Mouse (Mus musculus): ENCODE results near the gene Crocc.

The Crocc gene

GRCm38 (mm10) chr4:141020220-141020619, 40.1 kb downstream of the Crocc start:
- DNase-seq (ENCODE audit: low read depth), result no peak

DNA sequence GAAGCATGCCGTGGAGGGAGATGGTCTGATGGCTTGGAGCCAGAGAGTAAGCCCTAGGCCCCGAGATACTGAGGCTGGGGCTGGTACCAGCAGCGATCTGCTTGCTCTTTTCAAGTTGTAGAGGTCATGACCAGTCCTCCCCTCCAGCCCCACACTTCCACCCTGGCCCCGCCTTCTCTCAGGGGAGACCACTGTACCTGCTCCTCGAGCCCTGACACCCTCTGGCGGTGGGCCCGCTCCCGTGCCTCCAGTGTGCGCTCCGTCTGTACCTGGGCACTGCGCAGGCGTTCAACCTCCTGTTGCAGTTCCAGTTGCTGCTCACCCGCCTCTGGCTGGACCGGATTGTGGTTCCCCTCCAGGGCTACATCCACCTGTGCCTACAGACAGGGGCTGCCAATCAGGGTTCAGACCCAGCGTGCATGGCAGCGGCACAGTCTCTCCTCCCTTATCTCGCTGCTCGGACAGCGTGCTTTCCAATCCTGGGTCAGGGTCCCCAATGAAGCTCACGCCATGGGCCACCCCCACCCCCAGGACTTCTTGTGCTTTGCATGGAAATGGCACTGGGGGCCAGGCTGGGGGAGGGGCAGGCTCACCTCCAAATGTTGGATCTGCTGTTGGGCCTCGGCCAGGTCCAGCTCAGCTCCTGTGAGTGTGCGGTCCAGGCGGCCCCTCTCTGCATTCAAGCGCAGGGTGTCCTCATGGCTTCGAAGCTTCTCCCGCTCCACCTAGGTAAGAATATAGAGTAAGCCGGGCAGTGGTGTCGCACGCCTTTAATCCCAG, 42.5 kb downstream of the Crocc start:
- no peak for DNase-seq (ENCODE audit: low read depth)

GRCm38 (mm10) chr4:141016311-141016710, 44.0 kb downstream of the Crocc start:
- DNase-seq (ENCODE audit: low read depth), result no peak

GRCm38 (mm10) chr4:141015356-141015755, 45.0 kb downstream of the Crocc start:
- no peak for DNase-seq (ENCODE audit: low read depth)

DNA sequence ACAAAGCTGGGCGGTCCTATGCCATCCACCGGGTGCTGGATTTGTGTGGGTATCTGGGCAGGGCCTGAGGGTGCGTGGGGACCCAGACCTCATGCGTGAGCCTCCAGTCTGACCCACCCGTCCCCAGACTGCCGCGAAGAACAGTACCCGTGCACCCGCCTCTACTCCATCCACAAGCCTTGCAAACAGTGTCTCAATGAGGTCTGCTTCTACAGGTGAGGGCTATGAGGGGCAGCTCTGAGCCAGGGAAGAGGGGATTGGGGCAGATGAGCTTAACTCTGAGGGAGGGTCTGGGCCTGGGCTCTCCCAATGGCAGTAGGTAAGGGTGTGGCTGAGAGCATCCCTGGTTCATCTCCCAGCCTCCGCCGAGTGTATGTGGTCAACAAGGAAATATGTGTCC, 45.5 kb downstream of the Crocc start:
- DNase-seq (ENCODE audit: low read depth), result no peak

GRCm38 (mm10) chr4:141014114-141014513, 46.2 kb downstream of the Crocc start:
- DNase-seq (ENCODE audit: low read depth), result no peak

DNA sequence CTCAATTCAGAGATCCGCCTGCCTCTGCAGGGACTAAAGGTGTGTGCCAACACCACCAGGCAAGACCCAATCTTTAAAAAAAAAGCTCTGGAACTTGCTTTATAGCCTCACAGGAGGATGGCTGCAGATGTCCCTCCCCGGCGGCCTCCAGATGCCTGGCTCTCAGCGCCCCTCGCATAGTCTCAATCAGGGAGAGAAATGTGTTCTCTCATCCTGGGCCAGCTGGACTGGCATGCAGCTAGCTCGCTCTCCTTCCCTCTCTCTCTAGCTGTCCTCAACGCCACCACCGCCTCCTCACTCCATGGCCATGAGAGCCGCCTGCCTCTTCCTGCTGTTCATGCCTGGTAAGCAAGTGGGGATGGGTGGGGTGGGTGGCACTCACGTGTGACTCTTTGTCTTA, 47.8 kb downstream of the Crocc start:
- no peak for DNase-seq (ENCODE audit: low read depth)

DNA sequence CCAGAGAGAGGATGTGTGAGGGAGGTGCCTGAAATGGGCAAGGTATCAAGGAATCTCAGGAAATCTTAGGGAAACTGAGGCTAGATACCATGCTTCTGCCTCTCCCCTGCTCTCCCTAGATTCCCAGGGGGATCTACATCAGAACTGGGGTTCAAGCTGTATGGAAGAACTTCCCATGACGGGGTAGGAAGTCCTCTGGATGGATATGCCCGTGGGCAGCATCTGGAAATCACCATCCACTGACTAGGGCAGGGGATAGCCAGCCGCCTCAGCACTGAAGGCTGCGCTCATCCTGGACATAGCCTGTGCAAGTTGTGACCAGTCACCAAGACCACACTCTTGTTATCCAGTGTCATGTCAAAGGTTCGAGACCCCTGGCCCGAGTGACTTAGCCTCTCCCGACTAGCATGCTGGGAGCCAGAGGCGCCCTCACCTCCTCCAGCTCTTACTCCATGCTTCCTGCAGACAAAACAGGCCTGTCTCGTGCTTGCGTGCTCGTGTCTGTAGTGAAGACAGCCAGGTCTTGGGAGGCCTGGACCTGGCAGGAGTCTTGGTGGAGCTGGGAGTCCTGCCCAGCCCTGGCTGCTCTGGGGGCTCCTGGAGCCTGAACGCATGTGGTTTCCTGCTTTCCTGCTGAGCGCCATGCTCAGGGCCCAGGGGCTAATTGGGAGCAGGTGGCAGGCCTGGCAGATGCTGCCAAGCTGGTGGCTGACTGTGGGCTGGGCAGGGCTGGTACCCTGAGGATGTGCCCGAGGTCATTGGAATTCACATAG, 48.6 kb downstream of the Crocc start:
- no peak for DNase-seq (ENCODE audit: low read depth)

DNA sequence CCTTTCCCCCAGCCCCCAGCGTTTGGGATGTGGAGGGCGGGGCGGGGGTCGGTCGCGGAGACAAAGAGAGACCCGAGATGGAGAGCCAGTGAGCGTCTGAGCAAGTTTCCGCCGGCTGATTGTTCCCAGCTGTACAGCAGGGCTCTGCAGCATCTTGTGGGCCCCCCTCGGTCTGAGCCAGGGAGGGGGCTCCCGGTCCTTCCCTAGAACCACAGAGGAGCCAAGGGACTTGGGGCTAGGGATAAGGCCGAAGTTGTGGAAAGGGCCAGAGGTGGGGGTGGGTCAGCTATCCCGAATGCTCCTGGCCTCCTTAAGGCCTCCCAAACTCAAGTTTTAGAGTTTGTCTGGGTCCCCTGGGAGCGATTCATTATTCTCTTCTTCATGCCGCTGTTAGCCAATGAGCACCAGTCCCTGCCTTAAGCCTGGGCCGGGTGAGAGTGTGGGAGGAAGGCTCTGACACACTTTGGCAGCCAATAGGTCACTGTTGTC, 49.4 kb downstream of the Crocc start:
- DNase-seq (ENCODE audit: low read depth), result no peak

DNA sequence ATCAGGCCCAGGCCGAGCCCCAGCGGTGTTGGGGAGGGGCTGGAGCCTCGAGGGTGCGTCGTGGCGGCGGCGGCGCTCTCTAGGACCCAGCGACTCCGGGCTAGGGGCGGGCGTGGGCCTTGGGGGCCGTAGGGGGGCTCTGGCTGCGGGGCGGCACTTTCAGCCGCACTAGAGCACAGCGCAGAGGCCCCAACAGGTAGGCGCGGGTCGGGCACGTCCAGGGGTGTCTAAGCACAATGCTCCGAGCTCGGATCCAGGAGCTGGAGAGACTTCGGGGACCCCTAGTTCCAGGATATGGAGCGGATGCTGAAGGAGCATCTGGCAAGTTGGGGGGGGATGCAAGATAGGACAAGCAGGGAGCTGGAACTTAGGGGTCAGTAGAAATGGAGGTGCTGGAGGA, 49.8 kb downstream of the Crocc start:
- no peak for DNase-seq (ENCODE audit: low read depth)

DNA sequence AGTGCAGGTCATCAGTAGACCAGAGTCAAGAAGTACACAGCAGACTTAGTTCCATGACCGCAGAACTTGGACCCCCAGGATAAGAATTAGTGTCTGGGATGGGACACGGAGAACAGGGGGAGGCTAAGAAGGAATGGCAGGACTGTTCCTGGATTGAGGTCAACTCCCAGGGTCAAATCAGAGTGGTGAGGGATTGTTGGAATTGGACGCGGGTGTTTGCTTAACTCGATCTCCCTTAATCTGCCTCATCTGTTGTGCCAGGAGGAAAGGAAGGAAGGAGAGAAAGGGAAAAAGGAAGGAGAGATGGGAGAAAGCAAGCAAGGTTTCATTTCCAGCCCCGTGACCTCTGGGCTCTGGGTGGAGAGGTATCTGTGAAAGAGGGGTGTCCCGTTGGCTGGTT, 50.2 kb downstream of the Crocc start, which contains the start of gene Mfap2:
Gene Mfap2, plus strand, starts transcription at position 301 of the 400 bp plus-strand sequence.
- DNase-seq (ENCODE audit: low read depth), result no peak

DNA sequence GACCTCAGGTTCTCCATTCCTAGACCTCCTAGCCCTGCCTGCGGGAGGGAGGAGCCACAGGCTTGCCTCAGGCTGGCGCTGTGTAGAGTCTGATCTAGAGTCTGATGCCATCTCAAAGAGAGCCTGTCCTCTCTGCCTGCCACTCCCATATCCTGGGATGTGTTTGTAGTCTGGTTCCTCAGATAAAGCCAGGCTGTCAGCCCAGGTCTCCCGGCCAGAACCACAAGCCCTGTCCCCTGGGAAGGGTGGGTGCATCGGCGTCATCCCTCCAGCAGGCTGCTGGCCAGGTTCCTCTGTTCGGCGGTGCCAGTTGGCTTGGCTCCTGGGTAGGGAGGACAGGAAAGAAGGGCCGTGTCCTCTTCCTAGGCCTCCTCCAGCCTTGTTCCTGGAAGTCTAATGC, 52.3 kb downstream of the Crocc start:
- no peak for DNase-seq (ENCODE audit: low read depth)

GRCm38 (mm10) chr4:141005983-141006382, 54.4 kb downstream of the Crocc start:
- DNase-seq (ENCODE audit: low read depth), result no peak

- no peak for DNase-seq (ENCODE audit: low read depth)
Measured at GRCm38 (mm10) chr4:140996812-140997211, 63.5 kb downstream of the Crocc start.

- no peak for DNase-seq (ENCODE audit: low read depth)
Measured at GRCm38 (mm10) chr4:140995811-140996210, 64.5 kb downstream of the Crocc start.

DNA sequence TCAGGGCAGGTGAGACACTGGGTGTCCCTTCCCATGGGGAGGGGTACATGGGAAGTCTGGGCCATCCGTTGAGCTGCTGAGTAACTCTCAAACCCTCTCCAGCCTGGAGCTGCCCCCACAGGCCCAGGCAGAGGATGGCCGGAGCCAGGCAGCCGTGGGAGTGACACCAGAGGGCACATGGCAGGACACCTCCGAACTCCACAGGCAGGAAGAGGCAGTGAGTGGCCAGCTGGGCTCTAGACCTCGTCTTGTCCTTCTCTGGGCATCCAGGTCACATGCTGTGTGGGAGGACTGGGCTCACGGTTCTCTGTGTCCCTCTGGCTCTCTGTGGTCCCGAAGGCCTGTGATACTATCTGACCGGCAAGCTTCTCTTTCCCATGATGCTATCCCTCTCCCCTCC, 66.5 kb downstream of the Crocc start:
- no peak for DNase-seq (ENCODE audit: low read depth)

DNA sequence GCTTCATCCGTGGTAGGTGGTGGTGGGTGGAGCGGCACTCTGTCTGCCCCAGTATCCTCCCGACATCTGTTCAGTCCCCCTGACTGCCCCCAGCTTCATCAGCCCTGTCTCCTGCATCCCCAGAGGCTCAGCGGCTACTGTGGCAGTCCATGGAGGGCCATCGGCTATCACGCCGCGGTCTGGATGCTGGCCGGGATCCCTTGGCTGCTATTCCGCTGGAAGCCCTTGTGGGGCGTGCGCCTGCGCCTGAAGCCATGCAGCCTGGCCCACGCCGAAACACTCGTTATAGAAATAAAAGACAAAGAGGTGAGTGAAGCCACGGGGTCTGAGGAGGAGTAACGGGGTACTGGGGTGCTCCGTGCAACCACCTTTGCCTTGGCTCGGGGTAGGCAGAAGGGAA, 68.1 kb downstream of the Crocc start:
- DNase-seq (ENCODE audit: low read depth), result no peak

GRCm38 (mm10) chr4:140989447-140989846, 70.9 kb downstream of the Crocc start:
- DNase-seq (ENCODE audit: low read depth), result no peak

GRCm38 (mm10) chr4:140988706-140989290, 71.6 kb downstream of the Crocc start:
- DNase-seq (ENCODE audit: low read depth), result no peak

- DNase-seq (ENCODE audit: low read depth), result no peak
Measured at GRCm38 (mm10) chr4:140987476-140987875, 72.9 kb downstream of the Crocc start.

GRCm38 (mm10) chr4:140986711-140987395, 73.5 kb downstream of the Crocc start, which contains the start of gene Atp13a2:
Atp13a2 (plus strand) TSS chr4:140986873.
- peak; percentile 68 for DNase-seq (ENCODE audit: low read depth)

Measured in c-Kit-positive CD71-negative TER-119-negative erythroid progenitor cells, embryonic 14.5 days (primary cell).